Mouse (Mus musculus) MEL-GATA-1-ER (cell line): ENCODE results near the gene Gipc3.

ENCODE experiments used
- DNase-seq: peaks from one replicate; pipeline ENCODE4 v3.0.0-alpha.2; 2012; ENCODE audit warnings: low read depth; ENCODE audit errors: extremely low read depth

Gene Gipc3

GRCm38 (mm10) chr10:81375322-81375721 lies 32.3 kb upstream of the Gipc3 start:
- no peak for DNase-seq

DNA sequence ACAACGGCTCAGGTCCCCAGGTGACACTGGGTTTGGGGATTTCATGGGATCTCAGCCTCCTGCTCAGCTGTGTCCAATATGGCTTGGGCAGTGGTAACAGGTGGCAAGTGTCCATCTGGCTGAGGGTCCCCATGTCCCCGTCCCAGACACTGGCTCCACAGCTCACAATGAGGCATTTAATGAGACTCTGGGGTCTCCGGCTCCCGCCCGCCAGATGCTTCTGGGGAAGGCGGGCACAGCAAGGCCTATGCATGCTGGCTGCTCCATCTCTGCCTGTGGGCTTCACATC lies 24.1 kb upstream of the Gipc3 start:
- DNase-seq, result no peak

- no peak for DNase-seq
Measured at GRCm38 (mm10) chr10:81366477-81367206, 23.6 kb upstream of the Gipc3 start.

DNA sequence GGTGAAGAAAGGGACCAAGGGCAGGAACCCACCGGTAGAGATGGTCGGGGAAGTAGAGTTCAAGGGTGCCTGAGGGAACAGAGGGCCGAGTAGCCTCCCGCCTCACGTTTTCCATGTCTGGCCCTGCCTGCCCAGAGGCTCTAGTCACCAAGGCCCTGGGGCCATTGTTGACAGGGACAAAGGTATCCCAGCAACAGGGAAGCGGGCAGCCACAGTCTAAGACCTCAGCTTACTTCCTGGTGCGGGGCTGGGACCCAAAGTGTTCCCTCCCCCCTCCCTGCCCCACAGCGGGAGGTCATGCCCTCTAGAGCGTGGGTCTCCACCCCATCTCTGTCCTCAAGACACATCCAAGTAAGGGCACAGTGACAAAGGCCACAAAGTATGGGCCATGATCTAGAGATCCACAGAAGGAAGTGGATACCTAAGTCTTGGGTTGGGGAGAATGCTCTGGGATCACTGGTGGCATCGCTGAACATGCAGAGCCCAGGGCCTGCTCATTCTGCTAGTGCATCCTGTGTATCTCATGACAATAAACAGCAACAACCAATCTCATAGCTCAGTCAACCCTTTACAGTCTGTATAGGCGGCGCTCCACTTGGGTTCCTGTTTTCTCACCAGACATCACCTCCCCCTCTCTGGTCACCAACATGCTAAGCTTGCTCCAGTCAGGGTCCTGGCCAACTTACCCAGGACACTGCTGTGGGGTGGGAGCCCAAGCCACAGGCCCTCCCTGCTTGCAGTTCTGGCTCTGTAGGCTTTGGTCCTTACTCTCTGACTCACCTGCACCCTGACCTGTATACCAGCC lies 22.8 kb upstream of the Gipc3 start, which contains the start of gene 4930404N11Rik:
4930404N11Rik (minus strand) TSS at position 145 of the 805 bp plus-strand sequence.
- DNase-seq, result no peak

DNA sequence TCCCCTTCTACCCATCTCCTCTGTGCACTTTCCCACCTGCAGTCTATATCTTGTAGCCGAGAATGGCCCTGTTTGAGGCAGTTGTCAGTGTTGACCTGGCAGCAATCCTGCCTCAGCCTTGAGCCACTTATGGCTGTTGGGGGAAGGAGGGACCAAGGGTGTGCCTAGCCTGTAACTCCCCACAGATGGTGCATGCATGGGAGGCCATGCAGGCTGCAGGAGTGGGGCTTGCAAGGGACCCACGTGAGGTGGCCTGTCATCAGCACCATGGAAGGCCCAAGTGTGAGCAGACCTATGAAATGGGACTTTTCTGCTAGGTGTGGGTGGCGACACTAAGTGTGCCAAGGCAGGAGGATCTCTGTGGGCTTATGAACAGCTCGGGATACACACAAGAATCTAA lies 22.0 kb upstream of the Gipc3 start:
- DNase-seq, result no peak

- no peak for DNase-seq
Measured at GRCm38 (mm10) chr10:81364666-81365065, 21.6 kb upstream of the Gipc3 start.

GRCm38 (mm10) chr10:81363436-81364346 lies 20.6 kb upstream of the Gipc3 start:
- DNase-seq, result no peak

DNA sequence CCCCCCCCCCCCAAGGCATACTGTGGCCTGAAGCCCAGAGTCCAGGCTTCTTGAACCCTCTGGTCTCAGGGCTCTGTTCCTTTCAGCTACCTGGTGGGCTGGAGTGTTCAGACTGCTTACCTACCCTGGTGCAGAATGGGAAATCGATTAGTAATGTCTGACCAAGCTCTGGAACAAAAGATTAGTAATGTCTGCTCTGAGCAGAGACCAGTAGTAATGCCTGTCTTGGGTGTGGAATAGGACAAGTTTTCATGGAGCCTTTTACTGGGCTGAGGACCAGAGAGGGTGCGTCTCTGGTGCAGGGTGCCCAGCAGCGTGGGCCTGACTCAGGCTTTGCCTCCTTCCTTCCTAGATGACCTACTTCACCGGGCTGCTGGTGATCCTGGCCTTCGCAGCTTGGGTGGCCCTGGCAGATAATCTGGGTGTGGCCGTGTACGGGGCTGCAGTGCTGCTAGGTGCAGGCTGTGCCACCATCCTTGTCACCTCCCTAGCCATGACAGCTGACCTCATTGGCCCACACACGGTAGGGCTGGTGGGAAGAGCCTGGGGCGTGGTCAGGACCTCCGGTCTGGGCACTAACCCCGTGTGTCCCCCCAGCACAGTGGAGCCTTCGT lies 19.4 kb upstream of the Gipc3 start:
- no peak for DNase-seq

DNA sequence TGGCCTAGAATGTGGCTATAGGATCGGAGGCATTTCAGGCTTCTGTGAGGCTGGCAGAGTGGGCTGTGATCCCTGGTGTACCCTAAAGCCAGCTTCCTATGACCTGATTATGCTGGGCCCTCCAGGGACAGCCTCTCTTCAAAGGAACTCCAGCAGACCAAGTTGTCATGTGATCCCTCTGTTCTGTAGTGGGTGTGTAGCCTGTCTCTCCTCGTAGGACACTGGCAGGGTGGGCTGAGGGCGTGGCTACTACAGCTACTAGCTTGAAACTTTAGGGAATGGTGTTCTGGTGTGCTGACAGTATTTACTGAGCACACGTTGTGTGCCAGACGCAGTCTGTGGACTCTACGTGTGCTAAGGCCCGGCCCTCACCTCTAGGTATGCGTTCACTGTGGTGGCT lies 17.7 kb upstream of the Gipc3 start:
- DNase-seq, result no peak

DNA sequence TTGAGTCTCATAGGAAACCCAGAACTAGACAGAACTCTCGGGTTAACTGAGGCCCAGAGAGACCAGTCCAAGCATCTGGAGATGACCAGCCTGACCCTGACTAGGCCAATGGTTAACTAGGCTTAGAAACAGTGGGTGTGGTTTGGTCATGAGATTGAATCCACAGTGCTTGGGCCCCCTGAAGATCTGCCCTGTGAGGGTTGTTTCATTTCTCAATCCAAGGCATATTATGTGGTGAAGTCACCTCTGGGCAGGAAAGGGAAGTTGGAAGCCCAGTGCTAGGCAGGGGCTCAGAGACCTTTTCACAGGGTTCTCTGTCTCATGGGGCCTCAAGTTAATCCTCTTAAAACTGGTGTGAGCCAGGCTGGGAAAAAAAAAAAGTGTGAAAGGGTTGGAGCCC lies 15.8 kb upstream of the Gipc3 start:
- no peak for DNase-seq

DNA sequence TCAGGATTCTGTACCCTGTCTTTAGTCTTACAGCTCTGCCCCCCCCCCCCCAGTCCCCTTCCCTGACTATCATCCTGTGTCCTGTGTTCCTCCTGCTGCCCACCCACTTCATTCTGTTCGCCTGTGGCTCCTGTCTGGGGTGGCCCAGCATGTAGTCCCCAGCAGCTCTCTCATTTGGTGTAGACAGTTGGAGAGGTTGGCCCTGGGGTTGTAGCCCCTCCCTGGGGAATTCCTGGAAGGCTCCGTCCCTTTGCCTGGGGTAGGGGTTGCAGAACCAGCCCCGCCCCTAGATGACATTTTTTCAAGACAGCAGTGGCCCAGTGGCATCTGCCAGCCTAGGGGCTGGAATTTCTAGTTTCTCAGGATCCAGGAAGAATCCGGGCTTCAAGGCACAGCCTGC lies 15.1 kb upstream of the Gipc3 start:
- no peak for DNase-seq

DNA sequence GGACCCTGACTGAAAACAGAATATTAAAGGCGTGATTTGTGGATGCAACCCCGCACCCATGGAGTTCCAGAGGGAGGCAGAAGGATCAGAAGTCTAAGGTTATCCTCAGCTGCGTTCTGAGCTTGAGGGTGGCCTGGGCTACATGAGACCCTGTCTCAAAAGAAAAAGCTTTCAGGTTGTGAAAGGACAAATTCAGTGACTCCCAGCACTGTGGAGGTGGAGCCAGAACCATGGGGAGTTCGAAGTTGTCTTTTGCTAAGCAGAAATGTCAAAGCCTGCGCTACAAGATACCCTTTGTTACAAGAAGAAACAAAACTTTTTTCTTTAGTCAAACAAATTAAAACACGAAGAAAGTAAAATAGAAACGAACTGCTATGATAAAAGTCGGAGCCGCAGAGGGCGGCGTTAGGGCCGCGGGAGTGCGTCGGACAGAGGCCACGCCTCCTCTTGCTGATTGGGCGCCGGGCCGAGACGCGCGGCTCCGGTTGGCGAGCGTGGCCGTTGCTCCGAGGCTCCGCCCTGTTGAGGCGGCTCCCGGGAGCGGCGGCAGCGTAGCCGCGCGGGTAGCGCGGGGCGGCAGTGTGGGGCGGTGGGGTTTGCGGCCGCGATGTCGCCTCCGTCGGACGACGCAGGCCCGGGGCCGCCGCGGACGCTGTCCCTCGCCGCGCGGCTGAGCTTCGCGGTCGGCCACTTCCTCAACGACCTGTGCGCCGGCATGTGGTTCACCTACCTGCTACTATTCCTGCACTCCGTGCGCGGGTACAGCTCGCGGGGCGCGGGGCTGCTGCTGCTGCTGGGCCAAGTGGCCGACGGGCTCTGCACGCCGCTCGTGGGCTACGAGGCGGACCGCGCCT lies 14.2 kb upstream of the Gipc3 start, which contains the start of gene Mfsd12:
Mfsd12 (plus strand) TSS at position 501 of the 854 bp plus-strand sequence.
- DNase-seq, result no peak

- peak; percentile 88 for DNase-seq
Measured at GRCm38 (mm10) chr10:81356352-81356990, 13.4 kb upstream of the Gipc3 start.

GRCm38 (mm10) chr10:81355533-81355932 lies 12.5 kb upstream of the Gipc3 start:
- DNase-seq, result no peak

GRCm38 (mm10) chr10:81354738-81355477 lies 11.8 kb upstream of the Gipc3 start:
- DNase-seq, result no peak

- peak; percentile 78 for DNase-seq
Measured at GRCm38 (mm10) chr10:81351678-81352291, 8.7 kb upstream of the Gipc3 start.

DNA sequence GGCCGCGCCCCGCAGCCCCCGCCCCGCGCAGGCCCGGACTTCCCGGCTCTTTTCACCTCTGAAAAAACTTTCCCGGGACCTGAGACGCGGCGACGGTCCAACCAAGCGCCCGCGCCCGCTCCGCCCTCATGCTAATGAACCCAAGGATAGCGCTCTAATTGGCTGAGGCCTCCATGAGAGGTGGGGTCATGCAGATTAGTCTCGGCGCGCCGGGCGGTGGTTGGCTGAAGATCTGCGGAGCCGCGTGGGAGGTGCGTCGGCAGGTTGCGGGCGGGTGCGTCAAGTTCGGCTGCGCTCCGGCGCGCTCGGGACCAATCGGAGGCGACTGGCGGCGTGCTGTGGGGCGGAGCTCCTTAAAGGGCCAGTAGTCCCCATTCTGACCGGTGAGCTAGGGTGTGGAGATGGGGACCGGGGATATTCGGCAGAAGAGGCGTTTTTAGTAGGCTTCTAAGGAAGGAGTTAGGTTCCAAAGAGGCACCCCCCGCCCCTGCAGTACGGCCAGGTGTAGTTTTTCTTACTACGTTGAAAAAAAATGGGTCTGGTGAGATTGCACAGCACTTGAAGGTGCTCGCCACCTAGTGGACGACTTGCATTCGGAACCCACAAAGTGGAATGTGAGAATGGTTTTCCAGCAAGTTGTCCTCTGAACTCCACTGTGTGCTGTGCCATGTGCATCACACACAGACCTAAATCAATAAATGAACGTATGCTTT lies 7.4 kb upstream of the Gipc3 start, which contains the start of gene Hmg20b:
Hmg20b (minus strand) TSS at position 130 of the 713 bp plus-strand sequence.
- peak; percentile 93 for DNase-seq

DNA sequence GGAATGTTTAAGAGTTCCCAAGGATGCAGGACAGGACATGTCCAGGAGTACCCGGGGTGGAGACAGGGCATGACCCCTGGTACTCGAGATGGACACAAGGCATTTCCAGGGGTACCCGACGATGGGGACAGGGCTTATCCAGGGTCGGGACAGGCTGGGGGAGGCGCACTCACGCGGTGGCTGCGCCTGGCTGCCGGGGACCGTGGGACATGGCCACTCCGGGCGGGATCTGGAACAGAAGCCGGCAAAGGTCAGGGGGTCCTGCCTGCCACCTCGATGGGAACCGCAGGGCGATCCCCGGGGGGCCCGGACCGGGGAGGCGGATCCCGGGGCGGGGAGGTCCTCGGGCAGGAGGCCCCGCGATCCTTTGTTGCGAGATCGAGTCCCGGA lies 6.9 kb upstream of the Gipc3 start:
- DNase-seq, result no peak
